Mouse (Mus musculus) ovary, adult 10 weeks (tissue): ENCODE results near the gene 4930502E18Rik. TPM values are rescaled to one million over a fixed set of nuclear protein-coding genes. Genes with fewer than 3 reads are reported as not detected.

Source experiments
- polyA plus RNA-seq: library from polyadenylated mRNA; stranded (reverse); fragments of 350-450 nt; fragmentation: Illumina TruSeq; extraction: RNeasy Lipid Tissue Mini Kit (QIAGEN cat#74804); gene quantifications from one replicate; pipeline ENCODE4 v1.2.3, GENCODE M21; 2014

The 4930502E18Rik gene
- polyA plus RNA-seq = 19.1 TPM

DNA sequence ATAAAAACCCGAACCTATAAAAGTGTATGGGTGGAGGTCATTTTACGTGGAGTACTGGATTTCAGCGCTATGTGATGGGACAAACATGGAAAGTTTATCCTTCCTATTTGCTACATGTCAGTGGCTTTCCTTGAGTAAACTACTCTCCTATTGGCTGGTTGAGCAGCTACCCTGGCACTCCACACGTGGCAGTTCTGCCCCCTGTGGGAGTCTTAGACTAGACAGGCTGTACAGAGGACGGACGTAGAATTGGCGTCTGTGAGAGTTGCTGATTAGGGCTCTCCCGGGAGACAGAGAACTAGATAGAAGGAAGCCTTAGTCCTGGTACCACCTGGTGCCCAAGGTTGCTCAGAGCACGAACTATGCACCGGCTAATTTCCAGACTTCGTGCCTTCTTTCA lies at the start of gene 4930502E18Rik:
Gene 4930502E18Rik, plus strand, starts transcription at position 231 of the 400 bp plus-strand sequence.

GRCm38 (mm10) chrX:53757736-53758135 lies 33.1 kb downstream of the 4930502E18Rik start, which contains the start of gene 1700013H16Rik:
Gene 1700013H16Rik, minus strand, starts transcription at chrX:53757831.

GRCm38 (mm10) chrX:53776276-53776675 lies 51.6 kb downstream of the 4930502E18Rik start, which contains the start of gene Zfp36l3:
Gene Zfp36l3, minus strand, starts transcription at chrX:53776394.

Other genes with a start within 250 kb of the 4930502E18Rik start
- not detected for gene Rtl8c, start 116.8 kb upstream of the 4930502E18Rik start, polyA plus RNA-seq
- not detected for gene Gm14597, start 115.8 kb upstream of the 4930502E18Rik start, polyA plus RNA-seq
- gene Rtl8a, start 81.1 kb upstream of the 4930502E18Rik start, polyA plus RNA-seq = 9.5 TPM
- gene Rtl8b, start 54.4 kb upstream of the 4930502E18Rik start, polyA plus RNA-seq = 4.4 TPM
- 0.51 TPM for gene 1700013H16Rik, start 33.0 kb downstream of the 4930502E18Rik start, polyA plus RNA-seq
- gene Zfp36l3, start 51.6 kb downstream of the 4930502E18Rik start, polyA plus RNA-seq = not detected
- 11.4 TPM for gene Xlr, start 72.9 kb downstream of the 4930502E18Rik start, polyA plus RNA-seq